Mouse (Mus musculus) ES-Bruce4 (cell line): ENCODE measurements around the gene Zfp113.

ENCODE experiments used
- CTCF ChIP-seq: IDR thresholded peaks from one replicate; pipeline ENCODE4 v1.8.1; 2011; ENCODE audit warnings: low read depth, low read length
- EP300 ChIP-seq: IDR thresholded peaks from 2 replicates; pipeline ENCODE4 v1.6.1; 2011; ENCODE audit warnings: low read depth, low read length; ENCODE audit not compliant: insufficient read depth
- POLR2A ChIP-seq: IDR thresholded peaks from one replicate; pipeline ENCODE4 v1.8.1; 2011; ENCODE audit warnings: low read length; ENCODE audit not compliant: insufficient read depth

- TF ChIP-seq POLR2A (no peak), CTCF (no peak), EP300 (no peak)
Measured at GRCm38 (mm10) chr5:138132425-138133064, 23.0 kb downstream of the Zfp113 start.
